Mouse (Mus musculus): ENCODE measurements around the gene Ppp6r3.
"Not testable (repeated sequence)": the region's sequence is repeated elsewhere in the genome, so short reads cannot be mapped to it uniquely, and the experiment has no call there.

Ppp6r3 gene

GRCm38 (mm10) chr19:3575632-3576384 lies at the start of gene Ppp6r3:
TSS of gene Ppp6r3 (minus strand) at chr19:3575749.
- DNase-seq (ENCODE audit: low spot score in 2 of 2) = peak; percentile 93 to 98

GRCm38 (mm10) chr19:3625111-3625510 lies 49.6 kb upstream of the Ppp6r3 start:
- DNase-seq (ENCODE audit: low spot score in 2 of 2) = no peak

GRCm38 (mm10) chr19:3623824-3624223 lies 48.3 kb upstream of the Ppp6r3 start:
- DNase-seq (ENCODE audit: low spot score in 2 of 2) = peak; percentile 45 to 67

GRCm38 (mm10) chr19:3623294-3623693 lies 47.7 kb upstream of the Ppp6r3 start:
- DNase-seq (ENCODE audit: low spot score in 2 of 2) = no peak

- DNase-seq (ENCODE audit: low spot score in 2 of 2) = no peak
Observed at GRCm38 (mm10) chr19:3620871-3621270, 45.3 kb upstream of the Ppp6r3 start.

GRCm38 (mm10) chr19:3619359-3619758 lies 43.8 kb upstream of the Ppp6r3 start:
- no peak for DNase-seq (ENCODE audit: low spot score in 2 of 2)

- DNase-seq (ENCODE audit: low spot score in 2 of 2) = no peak
Observed at GRCm38 (mm10) chr19:3613991-3614390, 38.4 kb upstream of the Ppp6r3 start.

- no peak for DNase-seq (ENCODE audit: low spot score in 2 of 2)
Observed at GRCm38 (mm10) chr19:3612534-3613273, 37.2 kb upstream of the Ppp6r3 start.

GRCm38 (mm10) chr19:3611730-3612129 lies 36.2 kb upstream of the Ppp6r3 start:
- no peak for DNase-seq (ENCODE audit: low spot score in 2 of 2)

GRCm38 (mm10) chr19:3610886-3611285 lies 35.3 kb upstream of the Ppp6r3 start:
- DNase-seq (ENCODE audit: low spot score in 2 of 2) = no peak

- no peak for DNase-seq (ENCODE audit: low spot score in 2 of 2)
Observed at GRCm38 (mm10) chr19:3609826-3610225, 34.3 kb upstream of the Ppp6r3 start.

GRCm38 (mm10) chr19:3594316-3594715 lies 18.8 kb upstream of the Ppp6r3 start:
- DNase-seq (ENCODE audit: low spot score in 2 of 2) = no peak

- DNase-seq (ENCODE audit: low spot score in 2 of 2) = no peak
Observed at GRCm38 (mm10) chr19:3593379-3594055, 18.0 kb upstream of the Ppp6r3 start.

- DNase-seq (ENCODE audit: low spot score in 2 of 2) = no peak
Observed at GRCm38 (mm10) chr19:3589968-3590367, 14.4 kb upstream of the Ppp6r3 start.

- DNase-seq (ENCODE audit: low spot score in 2 of 2) = no peak
Observed at GRCm38 (mm10) chr19:3589547-3589946, 14.0 kb upstream of the Ppp6r3 start.

- DNase-seq (ENCODE audit: low spot score in 2 of 2) = not testable (repeated sequence)
Observed at GRCm38 (mm10) chr19:3587729-3588128, 12.2 kb upstream of the Ppp6r3 start.

- peak in 1 of 2 experiments; percentile 49 for DNase-seq (ENCODE audit: low spot score in 2 of 2)
Observed at GRCm38 (mm10) chr19:3586540-3586939, 11.0 kb upstream of the Ppp6r3 start.

GRCm38 (mm10) chr19:3586026-3586425 lies 10.5 kb upstream of the Ppp6r3 start:
- no peak for DNase-seq (ENCODE audit: low spot score in 2 of 2)

- peak; percentile 22 to 40 for DNase-seq (ENCODE audit: low spot score in 2 of 2)
Observed at GRCm38 (mm10) chr19:3581326-3581725, 5.8 kb upstream of the Ppp6r3 start.

- DNase-seq (ENCODE audit: low spot score in 2 of 2) = no peak
Observed at GRCm38 (mm10) chr19:3577911-3578290, 2.4 kb upstream of the Ppp6r3 start.

GRCm38 (mm10) chr19:3577265-3577910 lies 1.8 kb upstream of the Ppp6r3 start:
- no peak for DNase-seq (ENCODE audit: low spot score in 2 of 2)
